Mouse (Mus musculus): ENCODE data around the gene Supt3.

The Supt3 gene

DNA sequence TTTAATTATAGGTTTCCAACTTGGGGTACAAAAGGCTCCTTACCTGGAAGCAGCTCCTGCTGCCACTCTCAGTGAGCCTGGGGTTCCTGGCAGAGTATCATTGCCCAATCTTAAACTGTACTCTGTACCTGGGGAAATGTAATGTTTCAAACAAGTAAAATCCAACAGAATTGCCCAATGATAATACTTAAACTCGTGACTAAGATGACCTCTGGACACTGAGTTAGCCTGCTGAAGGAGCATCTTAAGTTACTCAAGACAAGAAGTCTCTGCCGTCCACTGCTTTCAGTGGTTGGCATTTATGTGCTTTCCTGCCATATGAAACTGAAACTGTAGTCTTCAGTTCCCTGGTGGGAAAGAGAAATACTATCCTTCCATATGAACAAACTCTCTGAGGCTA lies 279.9 kb downstream of the Supt3 start:
- in situ Hi-C loops (cut with MboI): no loop called here

DNA sequence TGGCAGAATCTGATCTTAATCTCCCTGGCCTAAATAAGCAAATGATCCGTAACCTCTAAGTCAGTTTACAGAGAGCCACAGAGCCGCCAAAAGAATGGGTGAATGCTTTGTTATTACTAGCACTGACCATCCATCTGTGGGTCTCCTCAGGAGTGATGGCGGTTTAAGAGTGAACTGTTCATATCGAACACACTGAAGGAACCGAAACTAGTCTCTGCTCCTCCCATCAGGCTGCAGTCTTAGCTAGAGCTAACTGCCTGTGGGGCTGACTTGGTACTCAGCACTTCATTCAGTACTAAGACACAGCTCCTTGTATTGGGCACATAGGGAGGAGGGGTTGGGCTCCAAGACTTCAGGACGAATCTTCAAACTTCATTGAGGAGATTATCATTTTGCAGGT lies 280.8 kb downstream of the Supt3 start:
- in situ Hi-C loops (cut with MboI): no loop called here

GRCm38 (mm10) chr17:45058566-45059363 lies 281.8 kb downstream of the Supt3 start:
- in situ Hi-C loops (cut with MboI): no loop called here

DNA sequence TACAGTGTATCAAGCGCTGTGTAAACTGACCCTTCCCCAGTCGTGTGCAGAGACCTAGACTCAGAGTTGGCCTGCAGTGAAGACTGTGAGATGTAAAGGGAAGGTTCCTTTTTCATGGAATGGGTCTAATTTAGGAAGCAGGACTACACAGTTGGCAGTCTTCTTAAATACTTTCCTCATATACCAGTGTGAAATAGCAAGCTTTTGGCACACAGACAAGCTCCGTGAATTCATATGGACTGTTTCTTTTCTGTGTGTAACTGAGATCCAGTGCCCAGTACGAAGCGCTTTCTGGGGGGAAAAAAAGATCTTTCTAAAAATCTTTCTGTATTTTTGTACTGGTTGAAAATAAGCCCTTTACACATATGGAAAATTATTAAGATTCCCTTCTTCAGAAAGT lies 286.8 kb downstream of the Supt3 start:
- in situ Hi-C loops (cut with MboI): no loop called here

DNA sequence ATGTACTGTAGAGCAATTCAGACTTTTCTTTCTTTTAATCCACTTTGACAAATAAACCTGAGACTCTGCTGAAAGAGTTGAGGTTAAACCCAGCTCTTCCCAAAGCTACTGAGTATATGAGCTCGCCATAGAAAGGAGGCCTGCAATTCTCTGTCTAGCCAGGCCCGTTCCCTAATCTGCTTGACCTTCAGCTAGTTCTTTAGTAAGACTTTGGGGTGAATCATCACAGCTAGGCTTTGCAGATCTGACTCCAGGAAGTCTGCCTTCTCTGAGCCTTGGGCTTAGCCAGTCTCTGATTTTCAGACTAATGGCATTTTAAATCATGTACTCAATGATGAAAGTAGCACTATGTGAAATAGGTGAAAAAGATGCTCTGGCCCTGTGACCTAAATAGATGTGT lies 288.5 kb downstream of the Supt3 start:
- in situ Hi-C loops (cut with MboI): no loop called here

GRCm38 (mm10) chr17:45067441-45067840 lies 290.5 kb downstream of the Supt3 start:
- in situ Hi-C loops (cut with MboI): no loop called here

DNA sequence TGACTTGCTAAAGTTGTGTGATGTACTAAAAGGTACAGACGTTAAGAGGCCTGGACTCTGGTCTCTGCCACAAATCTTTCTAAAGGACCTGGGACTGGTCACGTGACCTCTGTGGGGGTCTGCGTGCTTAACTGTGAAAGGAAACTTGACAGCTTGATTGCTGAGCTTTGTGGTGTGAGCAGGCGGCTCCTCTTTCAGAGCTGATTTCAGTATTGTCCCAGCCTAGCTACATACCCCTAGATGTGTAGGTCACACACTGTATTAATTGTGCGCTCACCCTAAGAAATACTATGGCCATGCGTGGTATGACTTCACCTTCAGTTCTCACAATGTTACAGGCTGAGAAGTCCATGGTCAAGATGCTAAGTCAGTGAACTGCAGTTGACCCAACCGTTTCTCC lies 291.4 kb downstream of the Supt3 start:
- in situ Hi-C loops (cut with MboI): no loop called here

GRCm38 (mm10) chr17:45072495-45073347 lies 295.8 kb downstream of the Supt3 start:
- in situ Hi-C loops (cut with MboI): no loop called here

DNA sequence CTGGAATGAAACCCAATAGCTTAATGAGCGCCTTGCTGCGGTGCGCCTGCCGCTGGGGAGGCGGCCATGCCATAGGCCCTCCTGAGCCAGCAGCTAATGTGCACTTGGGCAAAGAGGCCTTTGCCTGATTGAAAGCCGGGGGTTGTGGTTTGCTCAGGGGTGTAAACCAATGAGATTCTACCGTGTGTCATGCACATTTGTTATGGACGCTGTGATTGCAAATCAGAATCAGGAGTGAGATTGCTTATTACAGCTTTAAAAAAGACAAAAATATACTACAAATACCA lies 296.3 kb downstream of the Supt3 start:
- in situ Hi-C loops (cut with MboI): no loop called here

GRCm38 (mm10) chr17:45073779-45074178 lies 296.8 kb downstream of the Supt3 start:
- in situ Hi-C loops (cut with MboI): no loop called here

DNA sequence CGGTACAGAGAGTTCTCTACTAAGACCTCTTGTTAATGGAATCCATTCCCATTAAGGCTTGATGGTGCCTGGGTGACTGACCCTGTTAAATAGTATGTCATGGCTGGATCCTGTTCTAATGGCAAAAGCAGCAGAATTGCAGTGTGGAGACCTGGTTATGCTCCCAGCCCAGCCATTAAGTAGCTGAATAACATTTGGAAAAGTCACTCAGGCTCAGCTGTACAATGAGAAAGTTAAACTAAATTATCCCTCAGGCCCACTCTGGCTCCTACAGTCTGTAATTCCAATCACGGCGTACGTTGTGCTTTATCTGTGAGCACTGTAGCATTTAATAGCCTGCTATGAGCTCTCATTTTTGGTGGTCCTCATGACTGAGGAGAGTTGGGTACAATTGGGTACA lies 300.0 kb downstream of the Supt3 start:
- in situ Hi-C loops (cut with MboI): no loop called here

DNA sequence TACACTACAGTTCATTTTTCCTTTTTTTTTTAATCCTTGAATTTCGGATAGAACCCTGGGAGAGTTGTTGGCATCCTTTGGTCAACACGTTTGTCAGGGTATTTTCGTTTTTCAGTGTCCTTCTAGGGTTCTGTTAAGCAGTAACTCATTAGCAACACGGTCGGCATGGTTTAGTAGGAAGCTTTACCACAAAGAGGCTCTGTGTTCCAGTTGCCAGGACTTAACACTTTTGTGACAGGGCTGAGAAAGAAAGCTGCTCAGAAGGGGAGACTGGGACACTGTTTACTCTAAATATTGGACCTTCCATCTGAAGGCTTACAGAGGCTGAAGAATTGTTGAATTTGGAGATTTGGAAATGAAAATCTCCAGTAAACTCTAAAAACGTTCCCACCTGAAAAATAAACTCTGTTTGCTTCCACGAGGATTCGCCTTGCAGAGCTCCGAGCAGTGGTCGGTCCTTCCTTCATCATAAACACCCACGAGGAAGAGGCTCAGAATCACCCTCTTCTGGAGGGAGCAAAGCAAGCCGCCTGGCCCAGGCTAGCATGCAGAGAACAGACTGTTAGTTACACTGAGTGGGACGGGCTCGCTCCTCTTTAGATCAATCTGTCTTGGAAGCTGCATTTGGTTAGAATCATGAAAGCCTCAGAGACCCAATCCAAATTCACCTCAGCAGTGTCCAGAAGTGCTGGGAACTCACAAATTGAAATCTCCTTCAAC lies 301.1 kb downstream of the Supt3 start:
- in situ Hi-C loops (cut with MboI): no loop called here

- in situ Hi-C loops (cut with MboI): no loop called here
Observed at GRCm38 (mm10) chr17:45081521-45081920, 304.6 kb downstream of the Supt3 start.

DNA sequence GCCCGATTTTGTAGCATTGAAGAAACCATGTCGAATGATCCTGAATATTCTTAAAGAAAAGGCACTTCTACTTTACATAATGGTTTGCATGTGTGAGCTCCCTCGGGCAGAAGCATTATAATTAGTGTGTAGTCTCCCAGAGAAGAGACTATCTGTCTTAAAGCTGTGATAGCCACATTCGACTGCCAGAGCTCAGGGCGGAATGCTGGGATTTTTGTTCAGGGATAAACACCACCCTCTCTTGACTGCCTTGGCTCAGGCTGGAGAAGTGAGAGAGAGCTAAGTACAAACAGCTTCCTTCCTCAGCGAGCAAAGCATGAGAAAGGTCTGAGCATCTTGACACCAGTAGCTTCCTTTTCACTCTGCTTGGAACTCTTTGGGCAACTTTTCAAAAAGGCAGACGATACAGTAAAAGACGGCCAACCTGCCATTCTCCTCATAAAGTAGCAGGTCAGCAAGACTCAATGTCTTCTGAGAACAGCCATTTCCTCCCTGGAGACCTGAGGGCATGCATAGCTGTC lies 305.1 kb downstream of the Supt3 start:
- in situ Hi-C loops (cut with MboI): no loop called here

DNA sequence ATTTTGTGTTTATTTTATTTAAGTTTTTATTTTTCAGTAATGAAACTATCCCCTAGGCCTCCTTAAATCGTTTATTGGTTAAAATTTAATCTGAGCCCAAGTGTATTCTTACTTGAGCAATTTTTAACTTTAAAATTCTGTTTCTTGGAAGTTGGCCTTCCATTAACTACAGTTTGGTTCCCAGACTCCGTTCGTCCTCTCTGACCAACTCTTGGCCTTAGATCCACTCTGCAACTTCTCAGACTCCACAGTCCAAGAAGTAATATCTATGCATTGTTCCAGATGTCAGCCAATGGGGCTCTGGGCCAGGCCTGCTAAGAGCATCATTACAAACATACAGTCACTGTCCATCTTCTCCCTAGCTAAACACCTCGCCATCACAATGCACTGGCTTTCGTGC lies 309.4 kb downstream of the Supt3 start:
- in situ Hi-C loops (cut with MboI): no loop called here

DNA sequence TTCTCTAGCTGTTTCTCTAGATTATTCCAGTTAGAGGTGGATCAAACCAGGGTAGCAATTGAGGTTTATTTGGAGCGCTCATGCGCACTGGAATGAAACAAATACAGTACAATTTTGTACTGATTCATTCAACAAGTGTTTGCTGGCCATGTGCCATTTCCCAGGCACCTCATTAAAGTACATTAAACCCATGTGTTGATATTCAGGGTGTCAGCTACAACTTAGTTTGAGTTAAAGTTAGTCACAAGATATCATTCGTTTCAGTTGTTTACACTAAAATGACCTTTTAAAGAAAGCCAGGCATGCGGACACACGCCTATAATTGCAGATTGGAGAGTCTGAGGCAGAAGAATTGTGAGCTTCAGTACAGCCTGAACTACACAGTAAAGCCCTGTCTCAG lies 310.1 kb downstream of the Supt3 start:
- in situ Hi-C loops (cut with MboI): no loop called here

- in situ Hi-C loops (cut with MboI): no loop called here
Observed at GRCm38 (mm10) chr17:45101064-45101463, 324.1 kb downstream of the Supt3 start.

DNA sequence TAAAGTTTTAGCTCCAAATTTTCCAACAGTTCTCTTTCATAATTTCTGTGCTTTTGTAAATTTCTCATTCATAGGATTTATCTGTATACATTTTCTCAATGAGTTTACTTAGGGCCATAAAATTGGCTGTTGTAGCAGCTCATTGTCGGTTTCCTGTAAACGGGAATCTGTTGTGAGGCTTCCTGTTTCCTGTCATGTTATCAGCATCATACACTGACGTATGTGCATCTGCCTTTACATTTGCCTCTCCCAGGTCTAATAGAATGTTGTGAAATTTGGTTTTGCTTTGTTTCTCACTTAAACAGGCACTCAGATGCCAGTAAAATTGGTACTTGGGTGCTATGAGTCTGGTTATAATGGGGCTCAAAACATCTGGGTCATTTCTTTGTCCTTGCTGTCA lies 338.4 kb downstream of the Supt3 start:
- in situ Hi-C loops (cut with MboI): no loop called here

- in situ Hi-C loops (cut with MboI): no loop called here
Observed at GRCm38 (mm10) chr17:45118565-45119471, 341.9 kb downstream of the Supt3 start.

DNA sequence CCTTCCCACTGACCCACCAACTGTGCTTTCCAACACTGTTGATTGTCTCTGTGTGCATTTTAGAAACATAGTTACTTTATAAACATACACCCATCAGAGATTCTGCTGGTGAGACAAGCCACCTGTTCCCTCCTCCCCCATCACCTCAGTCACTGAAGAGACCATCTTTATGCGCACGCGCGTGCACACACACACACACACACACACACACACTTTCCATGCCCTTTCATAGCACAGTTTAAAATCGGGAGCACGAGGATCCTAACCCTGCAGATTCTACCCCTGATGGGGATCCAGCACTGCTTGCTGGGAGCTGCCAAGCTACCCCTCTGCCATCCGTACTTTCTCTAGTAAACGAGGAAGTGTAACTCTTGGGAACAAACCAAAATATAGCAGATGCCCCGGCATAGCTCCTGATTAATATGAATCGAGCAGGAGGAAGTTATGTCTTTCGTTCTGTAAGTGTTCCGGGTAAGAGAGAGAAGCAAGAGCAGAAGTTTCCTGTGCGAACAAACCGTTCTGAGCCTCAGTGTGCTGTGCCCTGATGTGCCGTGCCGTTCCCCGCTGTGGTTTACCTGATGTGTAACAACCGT lies 342.8 kb downstream of the Supt3 start:
- in situ Hi-C loops (cut with MboI): no loop called here

DNA sequence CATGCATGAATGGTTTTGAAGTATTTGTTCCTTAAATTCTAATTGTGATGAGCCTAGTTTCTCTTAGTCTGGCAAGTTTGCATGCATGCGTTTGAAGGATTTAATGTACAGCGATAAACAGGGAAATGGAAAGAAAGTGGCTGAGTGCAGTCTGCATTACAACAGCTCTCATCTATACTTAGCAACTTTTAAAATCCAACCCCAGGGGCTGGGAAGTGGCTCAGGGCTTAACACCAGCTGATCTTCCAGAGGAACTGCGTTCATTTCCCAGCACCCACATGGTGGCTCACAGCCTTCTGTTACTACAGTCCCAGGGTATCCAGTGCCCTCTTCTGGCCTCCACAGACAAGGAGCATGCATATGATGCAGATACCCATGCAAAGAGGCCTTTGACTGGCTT lies 346.9 kb downstream of the Supt3 start:
- in situ Hi-C loops (cut with MboI): no loop called here
